Mouse (Mus musculus): ENCODE results near the gene Flt3. TPM values are rescaled to one million over a fixed set of nuclear protein-coding genes. Genes with fewer than 3 reads are reported as not detected.
A peak's percentile ranks its signal among the peaks of the same experiment; 100 is the strongest.

Flt3 gene
- total RNA-seq, 1 experiment from 2014 or later = 0.07 TPM

DNA sequence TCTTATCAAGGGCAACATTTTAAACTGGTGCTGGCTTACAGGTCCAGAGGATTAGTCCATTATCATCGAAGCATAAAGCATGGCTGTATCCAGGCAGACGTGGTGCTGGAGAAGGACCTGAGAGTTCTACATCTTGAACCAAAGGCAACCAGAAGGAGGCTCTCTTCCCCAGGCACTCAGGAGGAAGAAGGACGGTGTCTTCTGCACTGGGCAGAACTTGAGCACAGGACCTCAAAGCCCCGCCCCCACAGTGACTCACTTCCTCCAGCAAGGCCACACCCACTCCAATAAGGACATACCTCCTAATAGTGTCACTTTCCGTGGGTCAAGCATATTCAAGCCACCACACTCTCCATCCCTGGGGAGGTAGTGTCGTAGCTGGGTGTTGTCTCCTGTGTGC, 10.3 kb upstream of the Flt3 start:
- DNase-seq = no peak

DNA sequence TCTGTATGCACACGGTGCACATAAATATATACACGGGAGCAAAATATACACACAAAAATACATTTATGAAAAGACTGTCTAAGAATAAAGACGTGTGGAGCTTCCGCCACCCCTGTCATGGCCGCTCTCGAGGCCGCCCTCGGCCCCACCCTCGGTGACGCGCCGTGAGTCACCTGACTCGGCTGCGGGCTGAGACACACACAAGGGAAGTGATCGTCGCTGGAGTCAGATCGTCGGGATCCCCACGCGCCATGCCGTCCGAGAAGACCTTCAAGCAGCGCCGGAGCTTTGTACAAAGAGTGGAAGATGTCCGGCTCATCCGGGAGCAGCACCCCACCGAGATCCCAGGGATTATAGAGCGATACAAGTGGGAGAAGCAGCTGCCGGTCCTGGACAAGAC, 8.4 kb upstream of the Flt3 start:
- DNase-seq = peak; percentile 41

DNA sequence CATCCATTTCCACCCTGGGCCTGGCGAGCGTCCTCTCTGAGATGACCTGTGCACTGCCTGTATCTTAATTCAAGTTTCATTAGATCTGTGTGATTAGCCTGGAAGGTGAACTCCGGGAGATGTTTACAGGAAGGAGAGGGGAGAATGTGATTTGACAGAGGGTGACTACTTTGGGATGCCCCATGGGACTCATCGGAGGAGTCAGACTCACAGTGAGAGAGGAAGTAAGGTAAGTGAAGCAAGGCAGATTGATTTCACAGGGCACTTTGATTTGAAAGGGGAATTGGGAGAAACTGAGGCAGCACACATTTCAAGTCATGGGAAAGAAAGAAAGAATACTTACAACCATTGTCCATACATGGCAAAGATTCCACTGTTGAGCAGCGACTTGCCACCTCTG, 5.8 kb upstream of the Flt3 start:
- no peak for DNase-seq

DNA sequence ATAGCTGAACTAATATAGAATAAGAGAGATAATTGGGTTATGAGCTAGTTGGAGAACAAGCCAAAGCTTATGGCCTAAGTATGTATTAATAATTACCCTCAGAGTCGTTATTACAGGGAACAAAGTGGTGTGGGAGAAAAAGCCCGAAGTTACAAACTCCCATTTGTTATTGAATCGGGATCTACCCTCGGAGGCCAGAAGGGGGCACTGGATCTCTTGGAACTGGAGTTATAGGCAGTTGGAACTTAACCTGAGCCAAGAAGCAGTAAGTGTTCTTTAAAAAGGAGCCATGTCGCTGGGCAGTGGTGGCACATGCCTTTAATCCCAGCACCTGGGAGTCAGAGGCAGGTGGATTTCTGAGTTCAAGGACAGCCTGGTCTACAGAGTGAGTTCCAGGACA, 2.2 kb upstream of the Flt3 start:
- peak; percentile 66 for DNase-seq

DNA sequence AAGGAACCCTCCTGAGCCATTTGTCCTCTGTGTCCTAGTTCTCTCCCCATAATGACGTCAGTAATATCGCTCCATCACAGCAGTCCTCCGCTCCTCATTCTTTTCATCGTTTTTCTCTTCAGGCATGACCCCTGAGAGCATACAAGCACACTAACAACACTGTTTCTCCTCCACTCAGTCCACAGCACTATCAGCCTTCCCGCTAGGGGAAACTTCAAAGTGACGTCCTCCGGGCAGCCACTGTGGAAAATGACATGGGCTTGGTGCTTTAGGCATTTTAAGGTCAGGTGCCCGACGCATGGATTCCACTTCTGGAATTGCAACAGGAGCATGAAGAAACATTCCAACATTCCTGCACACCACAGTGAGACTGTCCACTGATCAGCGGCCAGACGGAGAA, 735 bp upstream of the Flt3 start:
- no peak for DNase-seq

DNA sequence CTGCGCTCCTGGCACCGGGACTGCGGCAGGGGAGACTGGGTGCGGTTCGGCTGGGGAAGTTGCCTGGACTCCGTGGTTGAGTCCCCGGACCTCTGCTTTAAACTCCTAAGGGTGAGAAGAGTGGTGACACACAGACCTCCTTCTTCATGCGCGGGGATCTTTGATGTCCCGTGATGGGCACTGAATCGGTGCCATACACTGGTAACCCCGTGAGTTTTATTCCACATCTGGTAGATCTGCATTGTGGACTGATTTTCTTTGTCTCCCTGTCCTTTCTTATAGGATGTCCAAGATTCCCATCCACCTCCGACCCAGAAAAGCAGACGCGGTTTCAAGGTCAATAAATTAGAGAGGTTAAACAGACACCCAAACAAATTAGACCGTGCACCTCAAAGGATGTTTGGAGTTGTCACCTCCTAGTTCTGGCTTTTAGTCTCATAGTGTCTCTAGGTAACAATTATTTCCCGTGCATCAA, 253 bp upstream of the Flt3 start:
- DNase-seq = no peak

DNA sequence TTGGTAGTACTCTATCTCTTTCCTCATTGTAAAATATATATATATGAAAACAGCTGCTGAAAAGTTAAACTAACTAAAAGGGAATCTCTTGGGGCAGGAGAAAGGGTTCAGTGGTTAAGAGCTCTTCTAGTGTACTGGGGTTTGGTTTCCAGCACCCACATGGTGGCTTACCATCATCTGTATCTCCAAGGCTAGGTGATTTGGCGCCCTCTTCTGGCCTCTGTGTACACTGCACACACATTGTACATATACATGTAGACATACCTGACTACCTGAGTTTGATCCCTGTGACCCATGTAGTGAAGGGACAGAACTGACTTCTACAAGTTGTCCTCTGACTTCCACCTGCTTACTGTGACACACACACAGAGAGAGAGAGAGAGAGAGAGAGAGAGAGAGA, 5.2 kb downstream of the Flt3 start:
- no peak for DNase-seq

DNA sequence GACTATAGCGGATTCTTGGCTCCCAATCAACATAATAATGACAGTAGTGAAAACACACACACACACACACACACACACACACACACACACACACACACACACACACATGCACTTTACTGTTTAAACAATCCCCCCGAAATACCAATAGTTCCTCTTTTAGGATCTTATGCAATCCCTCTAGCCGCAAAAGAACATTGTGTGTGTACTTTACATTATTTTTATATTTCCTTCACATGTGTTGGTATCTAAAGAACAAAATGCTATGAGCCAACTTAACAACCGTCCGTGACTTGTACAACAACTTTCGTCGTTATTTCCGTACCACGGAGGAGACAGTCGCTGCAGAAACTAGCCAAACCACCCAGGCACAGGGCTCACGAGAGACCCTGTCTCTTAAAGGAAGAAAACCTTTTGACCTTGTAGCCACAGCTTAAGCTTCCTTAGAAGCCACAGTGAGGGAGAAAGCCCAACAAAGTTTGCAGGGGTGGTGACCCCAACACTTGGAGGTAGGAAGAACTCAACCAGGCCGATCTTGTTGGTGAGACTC, 7.5 kb downstream of the Flt3 start:
- no peak for DNase-seq

DNA sequence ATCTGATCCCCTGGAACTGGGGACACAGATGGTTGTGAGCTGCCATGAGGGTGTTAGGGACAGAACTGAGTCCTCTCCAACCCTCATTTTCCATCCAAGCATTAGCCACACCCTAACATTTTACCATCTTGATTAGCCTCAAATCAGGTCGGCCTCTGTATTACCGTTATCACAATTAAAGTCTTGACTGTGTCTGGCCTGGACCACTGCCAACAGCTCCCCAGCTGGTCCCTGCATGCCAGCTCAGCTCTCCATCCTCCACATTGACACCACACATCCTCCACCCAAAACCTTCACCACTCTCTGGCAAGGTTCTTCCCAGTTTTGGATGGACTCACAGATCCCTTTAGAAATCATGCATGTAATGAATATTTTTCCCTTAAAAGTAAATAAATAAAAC, 9.5 kb downstream of the Flt3 start:
- no peak for DNase-seq

DNA sequence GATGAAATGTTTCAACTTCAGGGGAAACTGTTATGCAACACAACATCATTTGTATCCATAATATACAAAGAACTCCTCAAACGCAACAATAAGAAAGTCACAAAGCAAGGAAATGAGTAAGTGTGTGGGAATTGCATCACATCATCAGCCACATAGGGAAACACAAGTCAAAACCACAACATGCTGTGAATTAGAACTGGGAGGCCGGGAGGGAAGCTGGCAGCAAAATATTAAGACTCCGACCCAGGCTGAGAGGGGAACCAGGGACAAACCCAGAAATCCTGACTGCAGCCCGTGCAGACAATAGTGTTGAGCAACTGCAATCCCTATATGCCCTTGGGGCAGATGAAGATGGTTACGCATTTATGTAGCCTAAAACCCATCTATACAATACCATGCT, 11.2 kb downstream of the Flt3 start:
- no peak for DNase-seq

DNA sequence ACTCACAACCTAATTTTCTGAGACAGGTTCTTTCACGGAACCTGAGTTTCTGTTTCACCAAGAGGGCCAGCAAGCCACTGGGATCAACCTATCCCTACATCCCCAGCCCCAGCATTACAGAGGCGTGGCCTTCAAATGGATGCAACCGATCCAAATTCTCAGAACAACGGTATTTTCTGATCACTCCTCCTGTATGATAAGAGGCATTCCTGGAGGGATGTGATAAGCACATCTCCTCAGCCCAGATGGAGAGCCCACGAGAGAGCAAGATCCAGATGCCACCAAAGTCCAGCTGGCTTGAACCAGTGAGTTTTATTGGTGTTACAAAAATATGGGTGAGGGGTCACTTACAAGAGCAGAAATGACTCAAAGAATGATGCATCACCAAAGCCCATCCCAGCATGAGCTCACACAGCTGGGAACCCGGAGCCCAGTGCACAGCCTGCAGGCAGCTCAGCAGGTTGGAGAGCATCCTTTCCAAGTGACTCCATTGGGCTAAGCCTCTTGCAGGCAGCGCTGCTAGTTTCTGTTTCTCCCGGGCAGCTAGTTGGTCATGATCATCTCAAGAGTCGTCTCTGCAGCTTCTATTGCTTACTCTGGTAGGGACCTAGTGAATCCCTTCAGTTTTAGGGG, 11.8 kb downstream of the Flt3 start:
- no peak for DNase-seq

DNA sequence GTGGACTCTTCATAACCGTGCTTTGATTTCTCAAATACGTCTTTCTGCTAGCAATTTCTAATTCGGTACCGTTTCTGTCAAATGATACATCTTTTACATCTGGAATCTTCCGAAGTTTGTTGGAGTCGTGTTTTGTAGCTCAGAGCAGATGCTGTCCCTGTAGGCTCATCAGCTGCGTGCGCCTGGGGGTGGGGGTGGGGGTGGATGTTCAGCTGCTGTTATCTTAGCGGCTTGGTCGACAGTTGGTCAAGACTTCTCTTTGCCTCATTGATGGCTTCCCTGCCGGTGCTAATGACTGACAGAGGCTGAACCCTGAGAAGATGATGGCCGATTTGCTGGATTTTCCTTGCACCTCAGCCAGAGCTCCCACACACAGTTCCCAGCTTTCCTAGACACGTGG, 13.4 kb downstream of the Flt3 start:
- no peak for DNase-seq

DNA sequence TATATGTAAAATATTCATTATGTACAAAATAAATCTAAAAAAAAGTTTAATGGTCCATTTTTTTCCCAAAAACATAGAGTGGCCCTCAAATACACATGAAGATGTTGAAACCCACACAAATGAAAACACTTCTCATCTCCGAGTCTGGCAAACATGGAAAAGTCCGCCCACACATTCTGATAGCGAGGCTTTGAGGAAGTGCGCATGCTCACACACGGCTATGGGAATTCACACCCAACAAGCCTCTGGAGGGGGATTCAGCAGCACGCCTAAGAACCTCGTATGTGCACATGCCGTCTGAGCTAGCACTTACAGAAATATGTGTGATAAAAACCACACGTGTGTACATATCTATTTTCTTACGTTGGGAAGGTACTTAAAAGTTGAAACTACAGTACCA, 18.9 kb downstream of the Flt3 start:
- DNase-seq = no peak

DNA sequence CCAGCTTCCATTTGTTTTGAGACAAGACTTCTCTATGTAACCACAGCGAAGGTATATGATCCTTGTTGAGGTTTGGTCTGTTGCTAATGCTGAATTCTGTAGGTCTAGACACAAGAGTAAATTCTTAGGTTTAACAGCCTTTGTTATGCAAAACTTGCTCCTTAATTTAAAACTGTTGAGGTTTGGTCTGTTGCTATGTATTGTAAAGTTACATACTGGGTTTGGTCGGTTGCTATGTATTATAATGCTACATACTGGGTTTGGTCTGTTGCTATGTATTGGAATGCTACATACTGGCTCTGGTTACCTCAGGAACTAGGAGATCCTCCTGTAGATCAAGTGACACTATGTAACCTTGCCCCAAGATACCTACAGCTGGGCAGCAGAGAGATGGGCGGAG, 20.8 kb downstream of the Flt3 start:
- no peak for DNase-seq

DNA sequence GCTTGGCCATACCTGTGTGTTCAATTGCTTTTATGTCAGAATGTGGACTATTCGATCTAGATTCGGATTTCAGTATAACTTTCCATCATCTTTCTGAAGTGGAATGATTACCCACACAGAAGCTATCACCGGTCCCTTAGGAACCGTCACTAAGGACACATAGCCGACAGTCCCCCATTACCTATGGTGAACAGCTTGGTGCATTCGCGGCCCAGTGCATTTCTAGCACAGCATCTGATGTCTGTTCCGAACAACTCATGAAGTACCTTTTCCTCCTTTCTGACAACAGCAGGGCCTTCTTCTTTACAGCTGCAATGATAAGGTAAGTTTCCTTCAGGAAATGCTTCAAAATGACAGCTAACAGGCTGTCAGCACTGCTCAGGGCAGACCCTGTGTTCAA, 30.0 kb downstream of the Flt3 start:
- DNase-seq = no peak

DNA sequence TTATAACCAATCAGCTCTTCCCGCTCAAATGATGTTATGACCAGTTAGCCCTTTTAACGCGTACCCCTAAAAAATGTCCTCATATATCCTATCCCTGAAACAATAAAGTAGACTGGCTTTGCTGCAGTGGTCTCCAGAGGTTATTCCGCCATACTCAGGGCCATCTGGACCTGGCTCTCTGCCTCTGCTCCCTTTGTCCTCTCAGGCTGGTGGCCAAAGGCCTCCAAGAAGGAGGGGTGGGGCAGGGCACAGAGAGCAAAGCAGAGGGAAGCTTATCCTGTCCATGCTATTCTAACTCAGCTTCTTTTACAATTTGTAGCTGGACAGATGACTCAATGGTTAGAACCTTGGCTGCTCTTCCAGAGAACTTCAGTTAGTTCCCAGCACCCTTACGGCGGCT, 32.1 kb downstream of the Flt3 start:
- peak; percentile 14 for DNase-seq

DNA sequence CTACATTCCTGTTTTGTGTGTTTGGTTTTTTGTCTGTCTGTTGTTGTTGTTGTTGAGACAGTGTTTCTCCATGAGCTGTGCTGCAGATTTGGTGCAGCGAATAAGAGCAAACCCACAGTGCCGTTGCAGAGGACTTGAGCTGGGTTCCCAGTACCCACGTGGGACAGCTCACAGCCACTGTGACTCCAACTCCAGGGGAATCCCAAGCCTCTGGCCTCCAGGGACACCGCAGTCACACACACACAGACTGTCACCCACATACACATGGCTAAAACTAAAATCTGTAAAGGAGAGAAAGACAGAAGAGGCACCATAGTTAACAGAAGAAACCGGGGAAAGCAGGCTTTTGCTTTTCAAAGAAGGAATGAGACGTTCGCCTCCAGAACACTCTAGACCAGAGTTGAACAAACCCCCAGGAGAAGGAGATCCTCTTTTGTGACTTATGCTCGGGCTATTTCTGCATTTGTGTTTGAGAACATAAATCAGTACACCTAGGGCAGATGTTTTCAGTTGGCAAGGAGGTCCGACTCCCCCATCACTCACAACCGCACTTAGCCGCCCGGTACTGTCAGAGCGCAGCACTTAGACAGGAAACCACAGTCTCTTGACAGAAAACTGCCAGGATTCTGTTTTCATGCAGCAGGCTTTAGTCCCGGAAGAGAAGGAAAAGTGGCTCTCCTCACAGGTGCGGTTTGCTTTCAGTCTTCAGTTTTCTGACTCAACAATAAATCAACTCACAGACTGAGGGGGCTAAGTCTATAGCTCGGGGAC, 34.1 kb downstream of the Flt3 start:
- DNase-seq = no peak

DNA sequence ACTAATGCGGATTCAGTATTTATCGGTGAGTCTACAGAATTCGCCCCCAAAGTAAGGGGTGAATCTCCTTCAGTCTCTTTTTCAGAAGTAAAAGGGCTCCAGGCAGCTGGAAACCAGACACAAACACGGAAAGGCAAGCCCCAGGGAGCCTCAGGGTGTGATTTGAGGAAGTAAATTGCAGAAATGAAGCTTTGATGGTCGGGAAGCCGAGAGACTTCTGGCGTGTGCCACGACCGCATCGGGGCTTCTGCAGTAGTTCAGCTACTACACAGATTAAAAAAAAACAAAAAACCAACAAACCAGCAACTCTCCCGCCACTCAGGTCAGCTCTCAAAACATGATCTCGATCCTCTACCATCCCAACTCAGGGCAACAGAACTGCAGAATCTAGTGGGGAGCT, 37.2 kb downstream of the Flt3 start:
- no peak for DNase-seq

DNA sequence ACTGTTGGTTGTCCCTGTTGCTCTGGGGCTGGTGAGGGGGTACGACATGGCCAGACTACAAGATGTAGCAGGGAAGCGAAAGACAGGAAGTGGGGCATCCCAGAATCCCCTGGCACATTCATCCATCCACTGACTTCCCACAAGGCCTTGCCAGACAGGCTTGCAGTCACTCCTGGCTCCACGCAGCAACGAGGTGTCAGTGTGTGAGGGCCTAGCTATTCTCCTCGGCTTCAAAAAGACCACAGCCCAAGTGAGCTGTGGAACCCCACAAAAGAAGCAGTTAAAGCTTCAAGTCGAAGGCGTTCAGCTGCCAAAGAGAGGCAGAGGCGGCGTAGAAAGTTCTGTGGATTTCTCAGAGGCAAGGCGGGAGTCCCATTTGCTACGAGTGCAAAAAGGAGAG, 41.8 kb downstream of the Flt3 start:
- DNase-seq = no peak

DNA sequence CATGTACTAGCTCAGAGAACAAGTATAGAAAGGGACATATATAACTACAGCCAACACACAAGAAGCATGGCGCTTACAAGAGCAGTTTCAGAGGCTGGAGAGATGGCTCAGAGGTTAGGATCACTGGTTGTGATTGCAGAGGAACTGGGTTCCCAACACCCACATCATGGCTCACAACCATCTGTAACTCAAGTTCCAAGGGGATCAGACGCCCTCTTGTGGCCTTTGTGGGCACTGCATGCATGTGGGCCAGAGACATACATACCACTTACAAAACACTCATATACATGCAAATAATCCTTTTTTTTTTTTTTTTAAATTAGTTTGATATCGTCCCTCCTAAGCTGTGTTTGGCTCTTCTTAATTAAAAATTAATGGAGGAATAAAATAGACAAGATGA, 42.8 kb downstream of the Flt3 start:
- DNase-seq = peak; percentile 14

DNA sequence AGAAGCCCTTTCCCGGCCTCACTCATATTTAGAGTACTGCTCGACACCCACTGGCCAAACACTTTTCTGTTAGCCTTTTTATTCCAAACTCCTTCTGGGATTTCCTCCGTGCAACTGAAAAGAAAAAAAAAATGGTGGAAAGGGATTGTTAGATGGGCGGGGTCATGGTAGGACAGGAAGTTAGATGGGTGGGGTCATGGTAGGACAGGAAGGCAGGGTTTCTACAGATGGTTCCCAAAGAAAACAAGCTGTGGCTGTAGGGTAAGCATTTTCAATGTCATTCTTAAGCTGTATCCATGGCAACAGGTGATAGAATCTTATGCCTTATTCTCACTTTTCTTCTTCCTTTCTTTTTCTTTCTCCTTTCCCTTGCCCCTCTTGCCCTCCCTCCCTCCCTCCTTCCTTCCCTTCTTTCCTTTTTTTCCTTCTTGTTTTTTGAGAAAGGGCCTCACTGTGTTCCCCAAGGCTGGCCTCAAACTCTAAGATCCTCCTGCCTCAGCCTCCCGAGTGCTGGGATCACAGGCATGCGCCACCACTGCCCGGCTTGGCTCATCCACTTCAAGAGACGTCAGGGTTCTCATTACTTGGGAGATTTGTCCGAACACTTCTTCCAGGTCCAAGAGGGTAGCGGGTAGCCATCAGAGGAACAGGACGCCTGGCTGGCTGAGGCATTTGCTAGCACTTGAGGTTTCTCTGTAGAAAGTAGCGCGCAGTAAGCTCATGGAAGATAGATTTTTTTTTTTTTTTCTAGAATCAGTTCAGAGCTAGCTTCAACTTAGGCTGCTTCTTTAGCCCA, 43.8 kb downstream of the Flt3 start:
- DNase-seq = no peak

DNA sequence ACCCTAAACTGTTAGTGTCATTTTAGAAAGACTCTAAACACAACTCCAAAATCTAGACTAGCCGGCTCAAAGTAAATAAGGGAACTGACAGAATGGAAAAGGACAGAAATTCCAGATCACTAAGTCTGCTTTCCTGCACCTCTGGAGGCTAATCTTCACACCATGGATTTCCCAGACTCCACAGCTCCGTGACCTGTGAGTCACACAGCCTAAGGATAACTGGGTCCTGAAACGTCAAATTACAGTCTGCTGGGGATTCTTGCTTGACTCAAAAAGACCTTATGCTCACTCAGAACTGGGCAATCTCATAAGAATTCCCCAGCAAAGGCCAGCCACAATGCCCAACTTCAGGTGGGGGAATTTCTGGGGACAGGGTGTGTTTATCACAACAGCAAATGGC, 44.5 kb downstream of the Flt3 start:
- no peak for DNase-seq

DNA sequence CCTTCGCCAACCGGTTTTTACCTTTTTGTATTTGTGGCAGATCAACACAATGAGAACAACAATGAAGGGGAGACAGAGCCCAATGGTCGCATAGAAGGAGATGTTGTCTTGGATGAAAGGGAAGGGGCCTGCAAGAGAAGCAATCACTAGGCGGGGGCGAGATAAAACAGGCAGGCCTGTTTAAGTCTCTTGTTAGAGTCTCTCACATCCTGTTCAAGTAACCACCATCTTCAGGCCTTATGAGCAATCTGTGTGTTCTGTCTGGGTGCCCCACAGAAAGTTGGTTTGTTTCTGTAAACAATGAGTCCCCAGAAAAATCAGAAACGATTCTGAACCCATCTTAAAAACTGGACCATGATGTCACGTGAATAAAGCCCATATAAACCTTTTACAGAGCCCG, 45.3 kb downstream of the Flt3 start:
- no peak for DNase-seq

Data from adrenal gland, postnatal 14 days (tissue).